Mouse (Mus musculus) liver, embryonic 16.5 days (tissue): ENCODE data around the gene Crebbp. TPM values are rescaled to one million over a fixed set of nuclear protein-coding genes. Genes with fewer than 3 reads are reported as not detected.

Source experiments
- ATAC-seq: fragments of 200-750 bp; cut with Nextera tagmentation; 2 replicates; pipeline ENCODE4 v1.8.0; 2017; ENCODE audit warnings: low read depth, mild to moderate bottlenecking, moderate number of reproducible peaks, moderate library complexity
- H3K27ac ChIP-seq: fragments of 300-500 bp; sonication (generic); 2 replicates; pipeline ENCODE4 v1.5.1; 2014; ENCODE audit warnings: mild to moderate bottlenecking, low read length
- H3K27me3 ChIP-seq: fragments of 300-500 bp; sonication (generic); 2 replicates; pipeline ENCODE4 v1.6.1; 2014; ENCODE audit warnings: low read depth, low read length, mixed read lengths; ENCODE audit not compliant: control insufficient read depth, insufficient read depth
- H3K36me3 ChIP-seq: fragments of 300-500 bp; sonication (generic); 2 replicates; pipeline ENCODE4 v1.6.1; 2014; ENCODE audit warnings: mild to moderate bottlenecking; ENCODE audit not compliant: control insufficient read depth, insufficient read depth
- H3K4me1 ChIP-seq: fragments of 300-500 bp; sonication (generic); 2 replicates; pipeline ENCODE4 v1.6.1; 2014; ENCODE audit warnings: low read depth, low read length, mixed read lengths; ENCODE audit not compliant: control insufficient read depth
- H3K4me2 ChIP-seq: fragments of 300-500 bp; sonication (generic); 2 replicates; pipeline ENCODE4 v1.6.1; 2014; ENCODE audit warnings: low read depth, low read length, mixed read lengths
- H3K4me3 ChIP-seq: fragments of 300-500 bp; sonication (generic); 2 replicates; pipeline ENCODE4 v1.5.1; 2014; ENCODE audit warnings: low read depth, mild to moderate bottlenecking, low read length
- H3K9ac ChIP-seq: fragments of 300-500 bp; sonication (generic); 2 replicates; pipeline ENCODE4 v1.6.1; 2014; ENCODE audit warnings: low read depth, low read length
- H3K9me3 ChIP-seq: fragments of 300-500 bp; sonication (generic); replicated peaks from 2 replicates; pipeline ENCODE4 v1.6.1; 2016; ENCODE audit warnings: low read length; ENCODE audit not compliant: control insufficient read depth
- WGBS: fragments of 180-500 bp; shearing (Covaris S2); extraction: QIAGEN DNeasy Blood & Tissue Kit; methylation state at CpG from one replicate; pipeline ENCODE4 v1.1.7; 2014; ENCODE audit not compliant: insufficient replicate concordance; 5-methylcytosine and 5-hydroxymethylcytosine counted together
- microRNA-seq: library from miRNA; unstranded; fragments of <30 nt; microRNA quantifications from one replicate; pipeline ENCODE4, GENCODE M21; 2016
- polyA plus RNA-seq: library from polyadenylated mRNA; unstranded; fragments of >200 nt; fragmentation: Nextera tagmentation; extraction: Ambion mirVana; gene quantifications from 2 replicates; pipeline ENCODE4 v1.2.1, GENCODE M21; 2015

Gene Crebbp
- polyA plus RNA-seq, 1 experiment from 2014 or later = 8.0 TPM

GRCm38 (mm10) chr16:4032341-4032748, 181.5 kb downstream of the Crebbp start:
- H3K4me3 ChIP-seq = no peak overlapping the region
- no peak overlapping the region; the same call in 1 of the 2 replicates for H3K27ac ChIP-seq
- H3K4me2 ChIP-seq = no peak overlapping the region
- WGBS = 24% methylated on average over 6 of the region's 6 CpGs
- no peaks in the 10 kb centered on the region for H3K9me3 ChIP-seq
- peaks cover 22% of the 10 kb centered on the region for H3K4me1 ChIP-seq
- ATAC-seq = peak; percentile 44; the same call in 1 of the 2 replicates
- H3K36me3 ChIP-seq = no peaks in the 10 kb centered on the region
- no peak overlapping the region for H3K9ac ChIP-seq
- no peaks in the 10 kb centered on the region for H3K27me3 ChIP-seq

DNA sequence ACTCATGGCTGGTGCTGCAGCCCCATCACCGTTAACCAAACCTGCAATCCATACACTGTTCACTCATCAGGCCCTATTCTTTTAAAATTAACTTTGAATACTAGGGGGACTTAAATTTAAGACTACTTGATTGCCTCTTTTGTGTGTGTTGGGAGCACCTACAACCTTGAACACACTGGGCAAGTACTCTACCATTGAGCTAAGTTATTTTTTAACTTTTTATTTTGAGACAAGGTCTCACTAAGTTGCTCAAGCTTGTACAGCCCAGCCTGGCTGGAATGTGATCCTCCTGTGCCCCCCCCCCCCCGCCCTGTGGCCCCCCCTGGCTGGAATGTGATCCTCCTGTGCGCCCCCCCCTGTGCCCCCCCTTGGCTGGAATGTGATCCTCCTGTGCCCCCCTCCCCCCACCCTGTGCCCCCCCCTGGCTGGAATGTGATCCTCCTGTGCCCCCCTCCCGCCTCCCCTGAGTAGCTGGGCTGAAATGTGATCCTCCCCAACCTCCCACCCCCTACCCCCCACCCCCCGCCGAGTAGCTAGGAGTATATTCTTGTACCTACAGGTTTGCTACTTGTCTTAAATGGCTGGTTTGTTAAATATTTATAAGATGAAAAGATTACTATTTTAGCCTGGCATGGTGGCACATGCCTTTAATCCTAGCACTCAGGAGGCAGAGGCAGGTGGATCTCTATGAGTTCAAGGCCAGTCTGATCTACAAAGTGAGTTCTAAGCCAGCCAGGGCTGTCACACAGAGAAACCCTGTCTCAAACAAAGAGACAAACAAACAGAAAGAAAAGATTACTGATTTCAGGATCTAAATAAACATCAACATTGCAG, 182.1 kb downstream of the Crebbp start:
- H3K27ac ChIP-seq = no peak overlapping the region; the same call in 1 of the 2 replicates
- H3K4me2 ChIP-seq = no peak overlapping the region
- peaks cover 22% of the 10 kb centered on the region for H3K4me1 ChIP-seq
- no peaks in the 10 kb centered on the region for H3K9me3 ChIP-seq
- no peaks in the 10 kb centered on the region for H3K27me3 ChIP-seq
- H3K36me3 ChIP-seq = no peaks in the 10 kb centered on the region
- no peak overlapping the region for H3K9ac ChIP-seq
- no peak overlapping the region for H3K4me3 ChIP-seq
- WGBS = 62% methylated on average over 6 of the region's 6 CpGs
- no peak for ATAC-seq

Small RNAs within 50 kb of the gene (microRNA-seq; reads per million reads assigned to microRNA genes)
- gene Gm23413 = not detected

Other genes starting within 250 kb of the Crebbp start
- 0.37 TPM in 2 replicates for gene Nlrc3, start 237.4 kb downstream of the Crebbp start, polyA plus RNA-seq
- 7.9 and 8.3 TPM in 2 replicates for gene Slx4, start 210.2 kb downstream of the Crebbp start, polyA plus RNA-seq
- gene Dnase1, start 177.1 kb downstream of the Crebbp start, polyA plus RNA-seq = 0.70 and 1.1 TPM in 2 replicates
- gene Trap1, start 136.2 kb downstream of the Crebbp start, polyA plus RNA-seq = 80.2 and 82.8 TPM in 2 replicates
- 0.48 and 0.65 TPM in 2 replicates for gene Adcy9, start 206.5 kb upstream of the Crebbp start, polyA plus RNA-seq